Mouse (Mus musculus): Measurements from ENCODE around the gene Lrrc51. TPM values are rescaled to one million over a fixed set of nuclear protein-coding genes. Genes with fewer than 3 reads are reported as not detected.

The Lrrc51 gene
- polyA plus RNA-seq, 1 experiment: 34.4 TPM

DNA sequence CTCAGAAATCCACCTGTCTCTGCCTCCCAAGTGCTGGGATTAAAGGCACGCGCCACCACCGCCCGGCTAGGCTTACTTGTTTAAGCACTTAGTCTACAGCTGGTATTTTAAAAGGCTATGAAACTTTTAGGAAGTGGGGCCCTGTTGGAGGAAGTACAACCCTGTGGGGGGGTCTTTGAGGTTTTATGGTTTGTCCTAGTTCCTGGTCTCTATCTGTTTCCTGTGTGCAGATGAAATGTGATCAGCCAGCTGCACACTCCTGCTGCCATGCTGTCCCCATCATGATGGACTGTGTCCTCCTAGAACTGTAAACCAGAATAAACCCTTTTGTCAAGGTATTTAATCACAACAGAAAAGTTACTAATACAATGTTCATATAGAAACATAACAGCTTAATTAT, 49.5 kb downstream of the Lrrc51 start:
- DNase-seq (ENCODE audit: low spot score): no peak

DNA sequence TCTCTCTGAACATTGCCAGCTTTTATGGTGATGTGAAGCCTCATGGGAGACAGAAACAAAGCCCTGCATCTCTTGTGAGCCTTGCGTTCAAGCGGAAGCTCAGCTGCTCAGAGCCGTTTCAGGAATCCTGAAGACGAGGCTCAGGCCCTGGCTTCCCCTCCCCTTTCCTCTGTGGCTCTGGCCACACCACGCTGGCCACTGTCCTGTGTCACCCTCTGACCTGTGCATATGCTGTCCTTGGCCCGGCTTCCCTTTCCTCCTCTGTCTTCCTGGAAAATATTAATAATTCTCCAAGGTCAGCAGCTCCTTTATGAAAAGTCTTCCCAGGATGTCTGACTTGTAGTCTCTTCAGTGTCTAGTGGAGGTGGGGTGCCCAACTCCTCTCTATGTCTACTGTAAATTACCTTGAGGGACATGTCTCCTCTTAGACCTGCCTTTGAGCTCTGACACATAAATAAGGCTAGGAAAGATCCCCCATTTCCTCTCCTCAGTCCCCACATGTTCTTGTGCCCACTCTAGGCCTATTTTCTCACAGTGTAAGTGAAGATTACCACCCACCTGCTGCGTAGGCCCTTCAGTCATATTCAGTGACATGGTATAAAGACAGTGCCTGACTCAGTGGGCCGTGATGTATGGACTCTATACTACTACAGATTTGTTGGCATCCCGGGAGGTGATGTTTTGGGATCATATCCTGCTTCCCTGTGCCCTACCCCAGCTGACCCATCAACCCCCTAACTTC, 51.1 kb downstream of the Lrrc51 start:
- DNase-seq (ENCODE audit: low spot score): no peak

DNA sequence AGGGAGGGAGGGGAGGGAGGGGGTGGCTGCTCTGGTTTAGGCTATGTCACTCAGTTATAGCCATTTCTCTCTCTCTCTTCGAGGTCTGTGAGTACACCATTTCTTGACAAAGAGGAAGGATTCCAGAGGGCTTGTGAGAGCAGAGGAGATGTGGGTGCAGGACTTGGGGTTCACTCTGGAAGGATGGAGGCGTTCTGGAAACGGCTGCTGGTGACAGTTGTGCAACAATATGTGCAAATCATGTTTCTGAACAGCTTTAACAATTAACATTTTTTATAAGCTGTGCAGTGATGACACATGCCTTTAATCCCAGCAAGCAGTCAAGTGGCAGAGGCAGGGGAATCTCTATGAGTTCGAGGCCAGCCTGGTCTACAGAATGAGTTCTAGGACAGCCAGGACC, 52.8 kb downstream of the Lrrc51 start:
- DNase-seq (ENCODE audit: low spot score): no peak

DNA sequence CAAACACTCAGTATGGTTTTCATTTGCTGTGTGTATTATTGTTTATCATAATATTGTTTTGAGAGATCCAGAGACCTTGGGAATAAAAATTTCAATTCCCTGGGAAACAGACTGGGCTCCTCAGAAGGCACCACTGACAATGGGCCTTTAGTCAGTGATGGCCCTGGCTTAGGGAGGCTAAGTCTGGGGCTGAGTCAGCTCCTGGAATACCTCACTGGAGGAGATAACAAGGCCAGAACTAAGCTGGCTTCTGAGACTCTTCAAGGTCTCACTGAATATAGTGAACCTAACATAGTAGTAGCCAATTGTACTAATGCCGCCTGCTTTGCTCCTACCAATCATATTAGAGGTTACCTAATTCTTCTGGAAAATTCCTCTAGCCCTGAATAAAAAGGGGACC, 57.7 kb downstream of the Lrrc51 start:
- DNase-seq (ENCODE audit: low spot score): no peak

DNA sequence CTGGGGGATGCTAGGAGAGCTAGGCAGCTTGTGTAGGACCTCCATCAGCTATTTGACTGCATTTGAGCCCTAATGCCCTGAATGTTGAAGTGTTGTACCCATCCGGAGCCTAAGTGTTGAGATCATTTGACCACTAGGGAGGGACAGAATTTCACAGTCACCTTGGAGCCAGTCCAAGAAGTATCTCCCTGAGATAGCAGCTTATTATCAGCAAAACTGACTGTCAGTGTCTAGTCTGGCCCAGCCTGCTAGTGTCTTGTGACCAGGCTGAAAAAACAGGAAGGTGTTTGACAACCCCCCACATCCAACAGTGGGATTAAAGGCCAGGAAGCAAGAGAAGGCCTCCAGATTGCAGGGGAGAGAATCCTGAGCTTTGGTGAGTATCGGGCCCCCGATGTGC, 62.4 kb downstream of the Lrrc51 start:
- no peak for DNase-seq (ENCODE audit: low spot score)

DNA sequence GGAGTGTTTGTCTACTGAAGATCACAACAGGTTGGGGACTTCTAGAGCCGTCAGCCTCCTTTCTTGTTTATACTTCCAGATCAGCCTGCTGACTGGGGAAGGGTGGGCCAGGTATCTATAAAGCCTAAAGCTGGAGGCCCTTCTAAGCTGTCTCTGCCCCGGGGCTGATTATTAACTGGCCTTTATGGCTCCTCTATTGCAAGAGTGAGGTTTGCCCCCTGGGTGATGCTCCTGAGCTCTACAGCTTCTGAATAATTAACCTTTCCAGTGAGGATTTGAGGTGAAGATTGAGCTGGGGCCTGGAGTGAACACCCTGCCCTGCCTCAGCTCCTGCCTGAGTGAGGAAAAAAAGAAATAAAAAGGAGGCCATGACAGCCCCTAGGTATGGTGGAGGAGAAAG, 63.1 kb downstream of the Lrrc51 start, which contains the start of gene Folr1:
TSS of gene Folr1 (minus strand) at position 160 of the 400 bp plus-strand sequence.
- no peak for DNase-seq (ENCODE audit: low spot score)

DNA sequence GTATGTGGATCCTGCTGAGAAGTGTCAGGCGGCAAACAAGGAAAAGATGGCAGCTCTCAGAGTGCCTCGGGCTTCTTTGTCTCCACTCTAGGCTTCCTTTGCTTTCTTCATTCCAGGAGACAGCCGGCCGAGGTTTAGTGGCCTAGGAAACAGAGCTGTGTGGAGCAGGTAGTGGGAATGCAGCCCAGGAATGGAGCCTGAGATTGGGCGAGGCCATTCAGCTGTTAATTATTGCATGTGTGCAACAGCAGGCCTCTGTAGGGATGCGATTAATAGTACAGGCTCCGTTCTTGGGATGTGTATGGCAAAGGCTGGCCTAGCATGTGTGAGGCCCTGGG, 64.6 kb downstream of the Lrrc51 start:
- no peak for DNase-seq (ENCODE audit: low spot score)

DNA sequence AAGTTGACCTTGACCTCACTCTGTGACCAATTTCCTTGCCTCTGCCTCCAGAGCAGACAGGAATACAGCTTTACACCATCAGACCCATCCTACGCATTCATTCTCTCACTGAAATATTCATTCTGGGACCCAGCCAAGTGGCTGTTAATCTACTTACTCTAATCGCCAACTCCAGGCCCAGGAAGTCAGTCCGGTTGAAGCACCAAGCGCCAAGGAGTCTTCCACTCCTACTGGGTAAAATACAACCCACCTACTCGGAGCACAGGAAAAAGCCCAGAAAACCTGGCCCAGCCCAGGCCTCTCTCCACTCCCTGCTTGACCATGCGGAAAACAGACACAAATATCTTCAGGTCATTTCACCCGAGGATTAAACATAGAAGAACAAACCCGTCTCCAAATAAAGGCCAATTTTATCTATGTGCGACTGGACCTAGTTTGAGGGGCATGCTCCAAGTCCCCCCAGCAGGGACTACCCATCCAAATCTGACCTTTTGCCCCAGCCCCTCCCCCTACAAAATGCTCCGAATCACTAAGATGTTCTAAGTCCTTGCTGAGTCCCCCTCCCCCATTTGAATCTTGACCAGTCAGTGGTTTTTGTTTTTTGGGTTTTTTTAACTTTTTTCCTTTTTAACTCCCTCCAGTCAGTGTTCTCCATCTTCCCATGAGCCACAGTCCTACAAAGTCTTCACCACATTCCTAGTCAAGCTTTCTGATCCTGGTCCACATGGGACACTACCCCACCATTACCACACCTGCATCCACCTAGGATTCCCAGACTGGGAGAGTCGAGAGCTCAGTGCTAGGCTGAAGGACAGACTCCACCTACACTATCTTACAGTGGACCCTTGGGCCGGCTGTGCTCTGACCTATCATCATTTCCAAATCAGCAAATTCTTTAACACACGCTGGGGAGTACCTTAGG, 65.2 kb downstream of the Lrrc51 start:
- DNase-seq (ENCODE audit: low spot score): no peak

DNA sequence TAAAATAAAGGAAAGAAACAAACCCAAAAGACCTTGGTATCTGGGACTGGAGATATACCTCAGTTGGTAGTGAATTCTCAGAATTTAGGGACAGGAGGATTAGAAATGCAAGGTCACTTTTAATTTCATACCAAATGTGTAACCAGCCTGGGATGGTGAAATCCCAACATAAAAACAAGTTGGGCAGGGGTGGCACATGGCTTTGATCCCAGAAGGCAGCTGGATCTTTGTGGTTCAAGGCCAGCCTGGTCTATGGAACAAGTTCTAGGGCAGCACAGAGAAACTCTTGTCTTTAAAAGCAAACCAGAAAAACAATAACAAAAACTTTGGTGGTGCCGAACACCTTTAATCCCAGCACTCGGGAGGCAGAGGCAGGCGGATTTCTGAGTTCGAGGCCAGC, 66.2 kb downstream of the Lrrc51 start:
- DNase-seq (ENCODE audit: low spot score): no peak

DNA sequence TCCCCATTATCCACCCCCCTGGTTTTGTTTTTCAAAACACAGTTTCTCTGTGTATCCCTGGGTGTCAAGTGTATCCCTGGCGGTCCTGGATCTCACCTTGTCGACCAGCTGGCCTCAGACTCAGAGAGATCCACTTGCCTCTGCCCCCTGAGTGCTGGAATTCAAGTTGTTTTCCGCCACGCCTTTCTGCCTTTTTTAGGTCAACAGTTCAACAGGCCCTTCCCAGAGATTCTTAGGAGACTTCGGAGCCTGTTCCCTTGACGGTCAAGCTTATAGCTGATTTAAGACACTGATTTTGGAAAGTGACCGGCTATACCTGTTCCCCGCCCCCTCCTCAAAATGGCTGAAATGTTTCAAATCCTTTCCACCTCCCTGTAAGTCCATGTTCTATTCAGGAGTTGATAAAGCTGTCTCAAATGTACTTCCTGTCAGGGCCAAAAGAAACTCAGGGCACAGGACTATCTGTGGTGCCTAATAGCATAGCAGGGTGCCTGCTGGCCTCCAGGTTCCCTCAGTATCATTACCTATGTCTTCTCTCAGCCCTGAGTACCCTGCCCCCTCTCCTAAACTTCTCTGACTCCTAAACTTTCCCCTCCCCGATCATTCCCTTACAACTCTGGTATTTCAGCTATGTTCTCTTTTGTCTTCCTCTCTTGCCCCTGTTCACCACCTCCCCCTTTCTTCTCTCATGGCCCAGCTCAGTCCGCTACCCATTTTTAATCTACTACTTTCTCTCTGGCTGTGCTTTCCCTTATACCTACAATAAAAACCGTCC, 67.0 kb downstream of the Lrrc51 start:
- DNase-seq (ENCODE audit: low spot score): no peak

DNA sequence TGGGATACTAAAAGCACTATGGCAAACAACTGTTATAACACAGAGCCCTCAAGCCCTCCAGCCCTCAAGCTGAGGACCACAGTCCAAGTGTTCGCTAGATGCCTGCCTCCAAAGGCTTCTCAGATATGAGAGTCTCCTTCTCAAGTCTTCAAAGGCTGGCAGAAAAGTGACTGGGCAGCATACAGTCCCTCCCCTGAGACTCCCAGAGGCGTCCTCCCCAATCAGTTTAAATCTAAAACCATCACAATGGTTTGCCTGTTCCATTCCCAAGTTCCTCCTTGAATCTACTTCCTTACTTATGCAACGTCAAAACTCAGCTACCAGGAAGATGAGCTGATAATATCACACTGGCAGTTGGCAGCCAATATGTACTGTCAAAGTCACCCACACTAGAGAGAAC, 70.3 kb downstream of the Lrrc51 start, which contains the start of gene Anapc15:
TSS of gene Anapc15 (plus strand) at position 301 of the 400 bp plus-strand sequence.
- no peak for DNase-seq (ENCODE audit: low spot score)

Other genes with a start within 250 kb of the Lrrc51 start
- 0.09 and 0.14 TPM in 2 replicates for gene Phox2a, start 115.6 kb downstream of the Lrrc51 start, polyA plus RNA-seq (2012; rRNA removed)
- gene Inppl1, start 95.7 kb downstream of the Lrrc51 start, polyA plus RNA-seq (2012; rRNA removed): 54.1 and 59.0 TPM in 2 replicates
- gene Folr2, start 76.7 kb downstream of the Lrrc51 start, polyA plus RNA-seq (2012; rRNA removed): 63.8 and 99.3 TPM in 2 replicates
- 41.6 and 47.8 TPM in 2 replicates for gene Anapc15, start 70.2 kb downstream of the Lrrc51 start, polyA plus RNA-seq (2012; rRNA removed)
- gene Folr1, start 63.1 kb downstream of the Lrrc51 start, polyA plus RNA-seq (2012; rRNA removed): 0.72 and 2.7 TPM in 2 replicates
- 132 and 149 TPM in 2 replicates for gene Lamtor1, start 28.0 kb downstream of the Lrrc51 start, polyA plus RNA-seq (2012; rRNA removed)
- gene Tomt, start 27.5 kb downstream of the Lrrc51 start, polyA plus RNA-seq (2012; rRNA removed): 0.12 and 0.23 TPM in 2 replicates
- 50.5 and 80.1 TPM in 2 replicates for gene Numa1, start 216 bp upstream of the Lrrc51 start, polyA plus RNA-seq (2012; rRNA removed)
- gene Il18bp, start 84.8 kb upstream of the Lrrc51 start, polyA plus RNA-seq (2012; rRNA removed): 6.7 and 8.9 TPM in 2 replicates
- gene Rnf121, start 131.6 kb upstream of the Lrrc51 start, polyA plus RNA-seq (2012; rRNA removed): 39.0 and 46.9 TPM in 2 replicates
- 28.4 and 32.1 TPM in 2 replicates for gene Xndc1, start 131.6 kb upstream of the Lrrc51 start, polyA plus RNA-seq (2012; rRNA removed)
- gene Xntrpc, start 131.8 kb upstream of the Lrrc51 start, polyA plus RNA-seq (2012; rRNA removed): 1.8 and 2.3 TPM in 2 replicates
- gene Trpc2, start 149.2 kb upstream of the Lrrc51 start, polyA plus RNA-seq (2012; rRNA removed): 0.92 TPM in 1 of 2 replicates, not detected in the other
- gene Art1, start 167.8 kb upstream of the Lrrc51 start, polyA plus RNA-seq (2012; rRNA removed): 0.06 and 0.16 TPM in 2 replicates
- 0.47 and 0.48 TPM in 2 replicates for gene Art5, start 175.6 kb upstream of the Lrrc51 start, polyA plus RNA-seq (2012; rRNA removed)
- gene Chrna10, start 182.9 kb upstream of the Lrrc51 start, polyA plus RNA-seq (2012; rRNA removed): 0.03 TPM in 1 of 2 replicates, not detected in the other